Mouse (Mus musculus) kidney, adult 2 months (tissue): ENCODE data around the gene Scp2d1.

Experiments used
- CTCF ChIP-seq: fragments of 200-500 bp; conservative IDR thresholded peaks from 2 replicates; pipeline ENCODE4 v1.5.1; 2011; ENCODE audit warnings: low read depth, mild to moderate bottlenecking, control low read depth, low read length, moderate library complexity, mixed read lengths; ENCODE audit not compliant: insufficient read depth, insufficient read length
- POLR2A ChIP-seq: fragments of 200-500 bp; IDR thresholded peaks from one replicate; pipeline ENCODE4 v1.6.1; 2011; ENCODE audit warnings: low read depth, low read length, control low read depth

- no peak for TF ChIP-seq POLR2A
- TF ChIP-seq CTCF: no peak
These were observed 40.3 kb upstream of the Scp2d1 start for GRCm38 (mm10) chr2:144783190-144783589.
